Mouse (Mus musculus): ENCODE data around the gene Med20. TPM values are rescaled to one million over a fixed set of nuclear protein-coding genes. Genes with fewer than 3 reads are reported as not detected.

Gene Med20
- 45.5 and 49.2 TPM in 2 replicates for polyA plus RNA-seq (2014; fragmentation: Nextera tagmentation; extraction: Ambion mirVana)

GRCm38 (mm10) chr17:47610849-47611660 is at the start of gene Med20, which contains the start of the genes Bysl and Gm20517:
Gene Med20 (plus strand): TSS chr17:47611582.
Gene Bysl (minus strand): TSS chr17:47611492.
Gene Gm20517 (plus strand): TSS chr17:47611589.
- DNase-seq (peak; percentile 99), ATAC-seq (ENCODE audit: insufficient read depth) (peak; percentile 93)
- Histone ChIP-seq H3K4me2 (peak within 1 kb of the TSS; percentile 68), H3K4me3 (ENCODE audit: low read depth, low read length) (peak within 1 kb of the TSS; percentile 78), H3K4me1 (ENCODE audit: insufficient read depth) (peaks cover 4% of the 10 kb centered on the region), H3K9ac (peak within 1 kb of the TSS; percentile 71), H3K36me3 (ENCODE audit: insufficient read depth) (peaks cover 57% of the 10 kb centered on the region), H3K27me3 (ENCODE audit: insufficient read depth, low read length) (no peaks in the 10 kb centered on the region), H3K9me3 (ENCODE audit: low read depth, low read length) (no peaks in the 10 kb centered on the region), H3K27ac (ENCODE audit: low read depth) (peak within 1 kb of the TSS; percentile 76)
- TF ChIP-seq CTCF (IDR thresholded peaks at IDR 0.05; ENCODE audit: low read depth): peak; percentile 89
- under 1% methylated on average over 59 of the region's 59 CpGs for WGBS

DNA sequence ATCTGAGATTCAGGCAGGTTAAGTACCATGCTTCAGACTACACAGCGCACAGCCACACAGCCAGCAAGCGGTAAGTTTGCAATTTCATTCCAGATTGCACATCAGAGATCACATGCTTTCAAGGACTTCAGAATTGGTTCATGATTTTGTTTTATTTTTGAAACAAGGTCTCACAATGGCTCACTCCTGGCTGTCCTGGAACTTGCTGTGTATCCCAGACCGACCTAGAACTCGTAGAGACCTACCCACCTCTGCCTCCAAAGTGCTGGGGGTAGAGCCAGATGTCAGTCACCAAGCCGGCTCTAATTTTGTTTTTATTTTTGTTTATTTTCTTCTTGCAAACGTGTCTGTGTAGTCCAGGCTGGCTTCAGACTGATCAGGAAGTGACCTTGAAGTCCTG is 48.5 kb upstream of the Med20 start:
- H3K9me3 ChIP-seq (ENCODE audit: low read depth, low read length): no peaks in the 10 kb centered on the region

DNA sequence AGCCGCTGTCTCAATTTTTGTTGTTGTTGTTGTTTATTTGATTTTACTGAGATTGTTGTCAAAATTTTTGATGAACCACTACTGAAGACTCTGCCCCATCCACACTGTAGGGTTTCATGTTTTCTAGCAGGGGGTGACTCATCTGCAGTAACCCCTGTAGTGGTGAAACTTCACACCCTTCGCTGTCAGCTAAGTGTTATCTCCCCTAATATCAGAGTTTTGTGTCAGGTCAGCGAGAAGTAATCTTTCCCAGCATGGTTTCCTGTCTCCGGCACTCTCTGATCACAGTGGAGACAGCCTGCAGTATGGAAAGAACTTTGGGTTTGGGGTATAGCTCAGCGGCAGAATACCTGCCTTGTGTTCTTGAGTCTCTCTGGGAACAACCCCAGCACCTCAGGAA is 46.8 kb upstream of the Med20 start:
- Histone ChIP-seq H3K4me2 (no peak overlapping the region), H3K4me3 (ENCODE audit: low read depth, low read length) (no peak overlapping the region), H3K36me3 (ENCODE audit: insufficient read depth) (no peaks in the 10 kb centered on the region), H3K9me3 (ENCODE audit: low read depth, low read length) (no peaks in the 10 kb centered on the region), H3K27ac (ENCODE audit: low read depth) (no peak overlapping the region), H3K4me1 (ENCODE audit: insufficient read depth) (no peaks in the 10 kb centered on the region), H3K9ac (no peak overlapping the region), H3K27me3 (ENCODE audit: insufficient read depth, low read length) (no peaks in the 10 kb centered on the region)
- WGBS: 74% methylated on average over 5 of the region's 5 CpGs
- ATAC-seq (ENCODE audit: insufficient read depth) (no peak), DNase-seq (no peak)
- TF ChIP-seq CTCF (IDR thresholded peaks at IDR 0.05; ENCODE audit: low read depth): no peak

More for the DNA sequence above, 48.5 kb upstream of the Med20 start:
- no peak overlapping the region for H3K27ac ChIP-seq (ENCODE audit: low read depth)
- H3K27me3 ChIP-seq (ENCODE audit: insufficient read depth, low read length): no peaks in the 10 kb centered on the region
- no peak overlapping the region for H3K4me3 ChIP-seq (ENCODE audit: low read depth, low read length)
- WGBS: 77% methylated on average over 6 of the region's 6 CpGs
- ATAC-seq (ENCODE audit: insufficient read depth): no peak
- no peak overlapping the region for H3K4me2 ChIP-seq
- no peak overlapping the region for H3K9ac ChIP-seq
- no peaks in the 10 kb centered on the region for H3K36me3 ChIP-seq (ENCODE audit: insufficient read depth)
- H3K4me1 ChIP-seq (ENCODE audit: insufficient read depth): no peaks in the 10 kb centered on the region
- no peak for TF ChIP-seq CTCF (IDR thresholded peaks at IDR 0.05; ENCODE audit: low read depth)
- DNase-seq: no peak

DNA sequence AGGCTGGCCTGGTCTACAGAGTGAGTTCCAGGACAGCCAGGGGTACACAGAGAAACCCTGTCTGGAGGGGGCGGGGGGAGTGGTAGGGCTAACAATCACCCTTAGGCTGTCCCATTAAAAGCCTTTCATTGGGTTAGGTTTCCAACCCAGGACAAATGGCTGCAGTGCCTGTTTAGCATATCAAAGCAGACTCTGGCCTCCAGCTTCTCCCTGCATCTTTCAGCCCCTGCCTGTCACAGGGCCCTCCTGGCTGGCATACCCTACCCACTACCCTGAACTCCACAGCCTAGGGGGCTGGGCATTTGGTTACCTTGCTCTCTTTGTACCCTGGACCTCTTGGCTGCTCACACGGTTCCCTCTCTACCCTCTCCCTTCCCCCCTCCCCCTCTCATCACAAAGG is 45.2 kb upstream of the Med20 start:
- Histone ChIP-seq H3K9ac (no peak overlapping the region), H3K27ac (ENCODE audit: low read depth) (no peak overlapping the region), H3K4me3 (ENCODE audit: low read depth, low read length) (no peak overlapping the region), H3K27me3 (ENCODE audit: insufficient read depth, low read length) (no peaks in the 10 kb centered on the region), H3K9me3 (ENCODE audit: low read depth, low read length) (no peaks in the 10 kb centered on the region), H3K4me2 (no peak overlapping the region), H3K4me1 (ENCODE audit: insufficient read depth) (no peaks in the 10 kb centered on the region), H3K36me3 (ENCODE audit: insufficient read depth) (no peaks in the 10 kb centered on the region)
- DNase-seq (no peak), ATAC-seq (ENCODE audit: insufficient read depth) (no peak)
- TF ChIP-seq CTCF (IDR thresholded peaks at IDR 0.05; ENCODE audit: low read depth): no peak
- 53% methylated on average over 2 of the region's 2 CpGs for WGBS

- no peak overlapping the region for H3K4me2 ChIP-seq
- TF ChIP-seq CTCF (IDR thresholded peaks at IDR 0.05; ENCODE audit: low read depth): no peak
- H3K36me3 ChIP-seq (ENCODE audit: insufficient read depth): no peaks in the 10 kb centered on the region
- peak overlapping the region; percentile 21; the same call in 1 of the 2 replicates for H3K27ac ChIP-seq (ENCODE audit: low read depth)
- DNase-seq (peak; percentile 50), ATAC-seq (ENCODE audit: insufficient read depth) (peak; percentile 41; the same call in 1 of the 2 replicates)
- no peak overlapping the region for H3K4me3 ChIP-seq (ENCODE audit: low read depth, low read length)
- 63% methylated on average over 3 of the region's 3 CpGs for whole genome bisulfite sequencing
- no peaks in the 10 kb centered on the region for H3K4me1 ChIP-seq (ENCODE audit: insufficient read depth)
- no peaks in the 10 kb centered on the region for H3K9me3 ChIP-seq (ENCODE audit: low read depth, low read length)
- no peak overlapping the region for H3K9ac ChIP-seq
- no peaks in the 10 kb centered on the region for H3K27me3 ChIP-seq (ENCODE audit: insufficient read depth, low read length)
Measured at GRCm38 (mm10) chr17:47567271-47567670, 44.1 kb upstream of the Med20 start.

DNA sequence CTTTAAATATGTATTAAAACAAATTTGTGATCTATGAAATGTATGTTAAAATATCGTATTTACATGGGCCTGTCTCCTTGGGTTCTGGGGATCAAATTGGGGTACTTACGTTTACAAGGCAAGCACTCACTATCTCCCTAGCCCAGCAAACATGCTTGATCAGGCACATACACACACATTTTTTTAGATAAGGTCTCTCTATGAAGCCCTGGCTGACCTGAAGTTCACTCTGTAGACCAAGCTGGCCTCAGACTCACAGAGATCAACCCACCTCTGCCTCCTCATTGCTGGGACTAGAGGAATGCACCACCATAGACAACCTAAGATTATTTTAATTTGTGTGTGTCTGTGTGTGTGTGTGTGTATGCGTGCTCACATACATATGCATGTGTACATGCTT is 43.0 kb upstream of the Med20 start:
- H3K36me3 ChIP-seq (ENCODE audit: insufficient read depth): no peaks in the 10 kb centered on the region
- DNase-seq (no peak), ATAC-seq (ENCODE audit: insufficient read depth) (no peak)
- TF ChIP-seq CTCF (IDR thresholded peaks at IDR 0.05; ENCODE audit: low read depth): no peak
- H3K4me3 ChIP-seq (ENCODE audit: low read depth, low read length): no peak overlapping the region
- no peak overlapping the region for H3K9ac ChIP-seq
- no peaks in the 10 kb centered on the region for H3K27me3 ChIP-seq (ENCODE audit: insufficient read depth, low read length)
- WGBS: 90% methylated on average over 3 of the region's 3 CpGs
- H3K27ac ChIP-seq (ENCODE audit: low read depth): no peak overlapping the region
- H3K4me1 ChIP-seq (ENCODE audit: insufficient read depth): no peaks in the 10 kb centered on the region
- no peaks in the 10 kb centered on the region for H3K9me3 ChIP-seq (ENCODE audit: low read depth, low read length)
- H3K4me2 ChIP-seq: no peak overlapping the region

GRCm38 (mm10) chr17:47568951-47569527 is 42.3 kb upstream of the Med20 start:
- ATAC-seq (ENCODE audit: insufficient read depth) (no peak), DNase-seq (no peak)
- Histone ChIP-seq H3K4me3 (ENCODE audit: low read depth, low read length) (no peak overlapping the region), H3K9ac (no peak overlapping the region), H3K9me3 (ENCODE audit: low read depth, low read length) (no peaks in the 10 kb centered on the region), H3K4me2 (no peak overlapping the region), H3K27me3 (ENCODE audit: insufficient read depth, low read length) (no peaks in the 10 kb centered on the region), H3K4me1 (ENCODE audit: insufficient read depth) (no peaks in the 10 kb centered on the region), H3K36me3 (ENCODE audit: insufficient read depth) (no peaks in the 10 kb centered on the region), H3K27ac (ENCODE audit: low read depth) (no peak overlapping the region)
- TF ChIP-seq CTCF (IDR thresholded peaks at IDR 0.05; ENCODE audit: low read depth): no peak
- WGBS: 85% methylated on average over 10 of the region's 10 CpGs

Measured in lung, embryonic 14.5 days (tissue).